Mouse (Mus musculus): ENCODE results near the gene Agbl1. TPM values are rescaled to one million over a fixed set of nuclear protein-coding genes. Genes with fewer than 3 reads are reported as not detected.
"Not testable (repeated sequence)": the region's sequence is repeated elsewhere in the genome, so short reads cannot be mapped to it uniquely, and the experiment has no call there.

Agbl1 gene
- polyA plus RNA-seq, 1 experiment = not detected

GRCm38 (mm10) chr7:76600050-76600690 is 370.5 kb downstream of the Agbl1 start:
- Histone ChIP-seq H3K4me3 (ENCODE audit: insufficient read depth, low read depth, low read length) (no peak overlapping the region), H3K27ac (ENCODE audit: insufficient read depth, low read depth, low read length) (no peak overlapping the region), H3K4me1 (ENCODE audit: control insufficient read depth, insufficient read depth, low read length) (no peaks in the 10 kb centered on the region)
- WGBS = 81% methylated on average over 2 of the region's 2 CpGs
- TF ChIP-seq CTCF (IDR thresholded peaks at IDR 0.05; ENCODE audit: insufficient read depth, low read depth, low read length) (no peak), POLR2A (IDR thresholded peaks at IDR 0.05; ENCODE audit: insufficient read depth, low read depth, low read length) (no peak)

DNA sequence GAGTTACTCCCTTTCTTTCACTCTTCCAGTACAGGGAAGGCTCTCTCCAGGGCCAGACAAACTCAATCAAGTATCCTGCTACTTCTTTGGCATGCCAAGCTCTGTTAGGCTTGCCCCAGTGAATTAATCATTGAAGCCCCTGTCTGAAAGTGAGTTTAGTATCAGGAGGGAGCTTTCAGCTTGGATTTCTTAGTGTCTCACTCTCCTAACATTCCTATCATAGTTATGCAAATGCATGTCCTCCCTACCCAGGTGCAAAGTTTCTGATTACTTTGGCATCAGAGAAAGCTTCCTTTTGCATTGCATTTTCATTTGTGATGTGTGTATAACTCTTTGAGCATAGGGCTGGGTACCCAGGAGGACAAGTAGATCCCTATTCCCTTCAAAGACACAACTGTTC is 399.8 kb downstream of the Agbl1 start:
- Histone ChIP-seq H3K4me3 (ENCODE audit: insufficient read depth, low read depth, low read length) (no peak overlapping the region), H3K4me1 (ENCODE audit: control insufficient read depth, insufficient read depth, low read length) (no peaks in the 10 kb centered on the region), H3K27ac (ENCODE audit: insufficient read depth, low read depth, low read length) (no peak overlapping the region)
- no peak for TF ChIP-seq POLR2A (IDR thresholded peaks at IDR 0.05; ENCODE audit: insufficient read depth, low read depth, low read length)
- TF ChIP-seq CTCF (IDR thresholded peaks at IDR 0.05; ENCODE audit: insufficient read depth, low read depth, low read length) = no peak

DNA sequence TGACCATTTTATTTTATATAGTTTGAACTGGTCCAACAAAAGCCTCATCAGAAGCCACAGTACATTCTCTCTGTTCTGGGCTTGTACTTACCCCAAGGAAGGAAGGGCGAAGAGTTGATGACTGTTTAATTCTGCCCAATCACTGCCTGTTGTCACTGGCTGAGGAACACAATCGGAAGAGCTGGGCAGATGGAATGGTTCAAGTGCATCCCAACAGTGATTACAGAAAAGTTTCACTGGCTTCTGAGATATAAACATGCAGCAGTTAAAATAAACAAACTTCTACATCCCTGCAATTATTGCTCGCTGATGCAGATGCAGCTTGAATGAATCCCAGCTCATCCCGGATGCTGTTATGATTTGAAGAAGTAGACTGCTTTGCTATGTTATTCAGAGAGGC is 421.3 kb downstream of the Agbl1 start:
- no peak for TF ChIP-seq POLR2A (IDR thresholded peaks at IDR 0.05; ENCODE audit: insufficient read depth, low read depth, low read length)
- no peak for TF ChIP-seq CTCF (IDR thresholded peaks at IDR 0.05; ENCODE audit: insufficient read depth, low read depth, low read length)

DNA sequence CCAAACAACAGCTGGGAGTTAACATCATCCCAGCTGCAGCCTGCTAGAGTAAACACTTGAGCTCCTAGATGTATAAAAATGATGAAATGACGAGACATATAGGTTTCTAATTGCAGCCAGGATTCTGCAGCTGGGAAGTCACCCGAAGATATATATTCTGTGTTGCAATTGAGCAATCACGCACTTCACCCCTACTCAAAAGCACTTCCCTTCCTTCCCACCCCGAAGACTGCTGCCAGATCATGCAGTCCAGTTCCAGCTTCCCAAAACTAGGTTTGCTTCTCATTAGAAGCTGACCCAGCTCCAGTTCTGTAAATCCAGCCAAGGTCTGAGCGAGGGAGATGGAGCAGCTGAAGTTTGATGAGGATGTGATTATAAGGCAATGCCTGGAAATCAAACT is 431.4 kb downstream of the Agbl1 start:
- Histone ChIP-seq H3K4me1 (ENCODE audit: control insufficient read depth, insufficient read depth, low read length) (no peaks in the 10 kb centered on the region), H3K4me3 (ENCODE audit: insufficient read depth, low read depth, low read length) (no peak overlapping the region), H3K27ac (ENCODE audit: insufficient read depth, low read depth, low read length) (no peak overlapping the region)
- TF ChIP-seq POLR2A (IDR thresholded peaks at IDR 0.05; ENCODE audit: insufficient read depth, low read depth, low read length) = no peak
- TF ChIP-seq CTCF (IDR thresholded peaks at IDR 0.05; ENCODE audit: insufficient read depth, low read depth, low read length) = no peak
- 83% methylated on average over 5 of the region's 5 CpGs for WGBS

More for the DNA sequence above, 421.3 kb downstream of the Agbl1 start:
- 41% methylated on average over 4 of the region's 4 CpGs for WGBS
- H3K27ac ChIP-seq (ENCODE audit: insufficient read depth, low read depth, low read length) = no peak overlapping the region
- no peaks in the 10 kb centered on the region for H3K4me1 ChIP-seq (ENCODE audit: control insufficient read depth, insufficient read depth, low read length)
- H3K4me3 ChIP-seq (ENCODE audit: insufficient read depth, low read depth, low read length) = no peak overlapping the region

GRCm38 (mm10) chr7:76674856-76675255 is 445.2 kb downstream of the Agbl1 start:
- 80% methylated on average over 3 of the region's 3 CpGs for WGBS
- H3K27ac ChIP-seq (ENCODE audit: insufficient read depth, low read depth, low read length) = no peak overlapping the region
- no peak overlapping the region for H3K4me3 ChIP-seq (ENCODE audit: insufficient read depth, low read depth, low read length)
- no peaks in the 10 kb centered on the region for H3K4me1 ChIP-seq (ENCODE audit: control insufficient read depth, insufficient read depth, low read length)
- no peak for TF ChIP-seq POLR2A (IDR thresholded peaks at IDR 0.05; ENCODE audit: insufficient read depth, low read depth, low read length)
- TF ChIP-seq CTCF (IDR thresholded peaks at IDR 0.05; ENCODE audit: insufficient read depth, low read depth, low read length) = no peak

DNA sequence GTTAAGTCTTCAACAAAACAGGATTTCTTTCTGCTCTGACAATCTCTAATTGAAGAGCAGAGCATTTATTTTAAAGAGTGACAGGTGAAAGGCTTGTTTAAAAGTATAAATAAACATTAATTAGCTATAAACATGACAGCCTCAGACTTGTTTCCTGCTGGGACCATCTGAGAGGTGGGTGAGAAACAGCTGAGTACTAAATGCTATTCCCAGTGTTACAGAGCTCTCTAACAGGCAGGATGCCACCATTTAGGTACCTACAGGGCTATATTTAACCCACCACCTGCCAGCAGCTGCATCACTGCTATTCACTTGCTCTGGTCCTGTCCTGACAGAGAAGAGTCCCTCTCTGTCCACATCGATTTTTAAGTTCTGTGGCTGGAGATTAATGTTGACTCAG is 471.5 kb downstream of the Agbl1 start:
- 66% methylated on average over 1 of the region's 1 CpGs for WGBS
- no peak for TF ChIP-seq POLR2A (IDR thresholded peaks at IDR 0.05; ENCODE audit: insufficient read depth, low read depth, low read length)
- TF ChIP-seq CTCF (IDR thresholded peaks at IDR 0.05; ENCODE audit: insufficient read depth, low read depth, low read length) = no peak
- Histone ChIP-seq H3K4me1 (ENCODE audit: control insufficient read depth, insufficient read depth, low read length) (no peaks in the 10 kb centered on the region), H3K4me3 (ENCODE audit: insufficient read depth, low read depth, low read length) (no peak overlapping the region), H3K27ac (ENCODE audit: insufficient read depth, low read depth, low read length) (no peak overlapping the region)

GRCm38 (mm10) chr7:76732220-76732619 is 502.5 kb downstream of the Agbl1 start:
- H3K27ac ChIP-seq (ENCODE audit: insufficient read depth, low read depth, low read length); H3K4me1 ChIP-seq (ENCODE audit: control insufficient read depth, insufficient read depth, low read length); H3K4me3 ChIP-seq (ENCODE audit: insufficient read depth, low read depth, low read length): not testable (repeated sequence)
- WGBS = 93% methylated on average over 7 of the region's 7 CpGs

DNA sequence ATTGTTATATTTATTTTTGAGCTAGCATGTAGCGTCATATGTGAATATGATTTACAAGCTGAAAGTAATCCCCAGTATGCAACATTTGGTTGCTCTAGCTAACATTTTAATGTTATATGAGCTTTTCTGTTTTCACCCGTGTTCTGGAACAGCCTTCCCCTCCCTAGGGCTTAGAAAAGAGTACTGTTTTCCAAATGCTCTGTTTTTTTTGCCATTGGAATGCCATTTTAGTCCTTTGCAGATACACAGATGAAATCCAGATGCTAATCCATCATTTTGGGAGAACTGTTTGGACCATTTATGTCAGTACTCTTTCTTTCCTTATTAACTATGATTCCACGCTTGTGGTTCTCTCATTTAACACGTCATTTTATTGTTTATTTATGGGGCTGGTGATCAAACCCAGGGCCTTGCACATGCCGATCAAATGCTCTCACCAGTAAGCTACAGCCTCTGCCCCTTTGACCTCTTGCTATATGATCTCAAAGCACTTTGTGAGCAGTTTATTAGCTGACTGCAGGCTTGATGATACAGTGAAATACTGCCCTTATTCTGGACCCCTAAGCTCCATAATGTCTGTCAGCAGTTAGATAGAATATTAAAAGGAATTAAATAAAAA is 547.7 kb downstream of the Agbl1 start:
- Histone ChIP-seq H3K4me3 (ENCODE audit: insufficient read depth, low read depth, low read length) (no peak overlapping the region), H3K4me1 (ENCODE audit: control insufficient read depth, insufficient read depth, low read length) (no peaks in the 10 kb centered on the region), H3K27ac (ENCODE audit: insufficient read depth, low read depth, low read length) (no peak overlapping the region)
- WGBS = 69% methylated on average over 5 of the region's 5 CpGs
- no peak for TF ChIP-seq POLR2A (IDR thresholded peaks at IDR 0.05; ENCODE audit: insufficient read depth, low read depth, low read length)
- no peak for TF ChIP-seq CTCF (IDR thresholded peaks at IDR 0.05; ENCODE audit: insufficient read depth, low read depth, low read length)

DNA sequence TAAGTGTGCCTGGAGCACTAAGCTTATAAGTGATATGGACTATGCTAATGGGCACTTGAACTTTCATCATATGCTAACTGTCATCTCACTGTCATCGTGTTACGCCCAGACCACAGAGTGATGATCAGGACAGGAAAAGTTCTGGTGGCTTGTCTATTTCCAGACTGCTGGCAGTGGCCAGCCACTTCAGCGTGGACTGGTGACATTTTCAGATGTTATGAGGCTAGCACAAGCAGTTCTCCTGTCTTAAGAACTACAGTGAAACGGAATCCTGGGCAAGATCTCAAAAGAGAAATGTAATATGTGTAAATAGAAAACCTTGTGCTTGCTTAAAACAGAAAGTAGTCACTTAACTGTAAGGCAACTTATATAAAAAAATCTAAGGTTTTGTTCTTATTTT is 550.8 kb downstream of the Agbl1 start:
- no peak overlapping the region for H3K4me3 ChIP-seq (ENCODE audit: insufficient read depth, low read depth, low read length)
- H3K4me1 ChIP-seq (ENCODE audit: control insufficient read depth, insufficient read depth, low read length) = no peaks in the 10 kb centered on the region
- WGBS = 91% methylated on average over 4 of the region's 4 CpGs
- TF ChIP-seq POLR2A (IDR thresholded peaks at IDR 0.05; ENCODE audit: insufficient read depth, low read depth, low read length) (no peak), CTCF (IDR thresholded peaks at IDR 0.05; ENCODE audit: insufficient read depth, low read depth, low read length) (no peak)
- H3K27ac ChIP-seq (ENCODE audit: insufficient read depth, low read depth, low read length) = no peak overlapping the region

All from olfactory bulb, adult 2 months (tissue).